Mouse (Mus musculus) retina, adult 2 months (tissue): Measurements from ENCODE around the gene Ubl4b.
A peak's percentile ranks its signal among the peaks of the same experiment; 100 is the strongest.

ENCODE experiments used
- DNase-seq: peaks from one replicate; pipeline ENCODE4 v3.0.0-alpha.2; 2012; ENCODE audit warnings: low read depth, low spot score

Gene Ubl4b

GRCm38 (mm10) chr3:107554842-107555241 lies at the start of gene Ubl4b:
TSS of gene Ubl4b (minus strand) at chr3:107555073.
- no peak for DNase-seq

GRCm38 (mm10) chr3:107600127-107600526 lies 45.3 kb upstream of the Ubl4b start:
- no peak for DNase-seq

GRCm38 (mm10) chr3:107597586-107598389 lies 42.9 kb upstream of the Ubl4b start:
- no peak for DNase-seq

- DNase-seq: no peak
These were observed 42.3 kb upstream of the Ubl4b start for GRCm38 (mm10) chr3:107597134-107597533.

- peak; percentile 30 for DNase-seq
These were observed 41.7 kb upstream of the Ubl4b start for GRCm38 (mm10) chr3:107596559-107596958.

GRCm38 (mm10) chr3:107595938-107596461 lies 41.1 kb upstream of the Ubl4b start:
- no peak for DNase-seq

- no peak for DNase-seq
These were observed 40.5 kb upstream of the Ubl4b start for GRCm38 (mm10) chr3:107595264-107595937.

GRCm38 (mm10) chr3:107594662-107595263 lies 39.9 kb upstream of the Ubl4b start, which contains the start of gene Alx3:
TSS of gene Alx3 (plus strand) at chr3:107595031.
- DNase-seq: no peak

GRCm38 (mm10) chr3:107593632-107594031 lies 38.8 kb upstream of the Ubl4b start:
- no peak for DNase-seq

GRCm38 (mm10) chr3:107591612-107592011 lies 36.7 kb upstream of the Ubl4b start:
- DNase-seq: no peak

- DNase-seq: no peak
These were observed 31.6 kb upstream of the Ubl4b start for GRCm38 (mm10) chr3:107586504-107586903.

- DNase-seq: no peak
These were observed 29.0 kb upstream of the Ubl4b start for GRCm38 (mm10) chr3:107583893-107584292.

- DNase-seq: no peak
These were observed 28.2 kb upstream of the Ubl4b start for GRCm38 (mm10) chr3:107582875-107583767.

GRCm38 (mm10) chr3:107582130-107582874 lies 27.4 kb upstream of the Ubl4b start:
- no peak for DNase-seq

- no peak for DNase-seq
These were observed 26.5 kb upstream of the Ubl4b start for GRCm38 (mm10) chr3:107581103-107582010.

- DNase-seq: no peak
These were observed 24.6 kb upstream of the Ubl4b start for GRCm38 (mm10) chr3:107579466-107579865.

- no peak for DNase-seq
These were observed 23.0 kb upstream of the Ubl4b start for GRCm38 (mm10) chr3:107577810-107578390.

GRCm38 (mm10) chr3:107576807-107577206 lies 21.9 kb upstream of the Ubl4b start:
- DNase-seq: no peak

GRCm38 (mm10) chr3:107571205-107571604 lies 16.3 kb upstream of the Ubl4b start:
- no peak for DNase-seq
